Mouse (Mus musculus) embryonic fibroblast, embryonic 13.5 days (primary cell): ENCODE results near the gene Fbxo33.

Experiments
- CTCF ChIP-seq: IDR thresholded peaks from 2 replicates; pipeline ENCODE4 v1.5.1; 2011; ENCODE audit warnings: mild to moderate bottlenecking, control low read depth, low read length, moderate library complexity, borderline replicate concordance; ENCODE audit not compliant: insufficient read depth
- POLR2A ChIP-seq: IDR thresholded peaks from 2 replicates; pipeline ENCODE4 v1.6.1; 2011; ENCODE audit warnings: low read depth, mild to moderate bottlenecking, control low read depth, low read length, moderate library complexity

DNA sequence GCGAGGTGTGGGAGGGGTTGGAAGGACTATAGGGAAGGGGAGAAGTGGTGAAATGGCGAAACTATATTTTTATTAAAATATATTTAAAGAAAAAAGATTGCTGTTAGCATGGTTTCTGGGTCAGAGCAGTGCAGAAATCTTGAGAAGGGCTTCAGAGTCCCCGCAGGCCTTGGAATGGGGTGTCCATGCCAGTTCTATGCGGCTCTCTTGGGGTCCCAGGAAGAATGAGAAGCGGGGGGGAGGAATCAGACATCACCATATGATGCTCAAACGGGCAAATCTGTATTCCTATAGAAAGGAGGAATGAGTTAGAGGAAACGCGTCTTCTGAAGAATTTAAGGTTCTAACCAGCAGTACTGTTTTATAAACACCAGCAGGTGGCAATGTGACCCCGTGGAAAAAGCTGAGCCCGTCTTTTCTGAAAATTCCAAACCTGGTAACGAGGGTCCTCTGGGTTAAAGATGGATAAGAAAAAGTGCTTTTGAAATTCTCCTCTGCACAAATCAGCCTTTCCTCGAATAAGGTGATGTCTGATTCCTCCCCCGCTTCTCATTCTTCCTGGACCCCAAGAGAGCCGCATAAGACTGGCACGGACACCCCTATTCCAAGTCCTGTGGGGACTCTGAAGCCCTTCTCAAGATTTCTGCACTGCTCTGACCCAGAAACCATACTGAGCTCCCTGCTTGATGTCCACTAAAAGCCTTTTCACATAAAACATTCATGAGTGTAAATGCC, 45.8 kb upstream of the Fbxo33 start:
- TF ChIP-seq CTCF: no peak
- no peak for TF ChIP-seq POLR2A
